Mouse (Mus musculus) CH12.LX (cell line): ENCODE results near the gene Clstn1. TPM values are rescaled to one million over a fixed set of nuclear protein-coding genes. Genes with fewer than 3 reads are reported as not detected.

ENCODE experiments used
- DNase-seq: peaks from one replicate; pipeline ENCODE4 v3.0.0-alpha.2; 2013; ENCODE audit errors: extremely low read depth
- H3K27ac ChIP-seq: 2 replicates; pipeline ENCODE4 v1.5.1; 2012; ENCODE audit warnings: low read depth, mild to moderate bottlenecking, control low read depth, moderate library complexity; ENCODE audit not compliant: insufficient read depth
- H3K27me3 ChIP-seq: replicated peaks from 2 replicates; pipeline ENCODE3; 2012; ENCODE audit warnings: inconsistent platforms
- H3K36me3 ChIP-seq, 2 experiments: replicated peaks in 1 of 2; 2 replicates each; pipeline versions ENCODE3 to v1.6.1; 2012; ENCODE audit warnings: inconsistent platforms in 1 of 2, low read length in 1 of 2, mild to moderate bottlenecking in 1 of 2, mixed read lengths in 1 of 2, moderate library complexity in 1 of 2; ENCODE audit not compliant: control insufficient read depth in 1 of 2, insufficient read depth in 1 of 2
- H3K4me1 ChIP-seq, 2 experiments: 2 replicates each; pipeline ENCODE4 v1.6.1; 2012; ENCODE audit warnings: inconsistent platforms in 1 of 2, moderate library complexity in 1 of 2; ENCODE audit not compliant: insufficient read depth in 2 of 2, control insufficient read depth in 1 of 2
- H3K4me2 ChIP-seq: 2 replicates; pipeline ENCODE4 v1.6.1; 2012; ENCODE audit warnings: low read depth, mild to moderate bottlenecking, control low read depth; ENCODE audit not compliant: poor library complexity, insufficient read depth, severe bottlenecking
- H3K4me3 ChIP-seq, 3 experiments: fragments of 150-350 bp in 1 of 3; sonication (generic) in 1 of 3; replicated peaks in 1 of 3; 2 replicates each; pipeline versions ENCODE3 to v1.5.1; 2011 to 2012; ENCODE audit warnings: low read depth in 2 of 3, low read length in 2 of 3, mild to moderate bottlenecking in 2 of 3, moderate library complexity in 2 of 3, control low read depth in 1 of 3, improper control_type of control experiment in 1 of 3, inconsistent platforms in 1 of 3, mixed read lengths in 1 of 3; ENCODE audit not compliant: poor library complexity in 1 of 3
- H3K79me2 ChIP-seq: replicated peaks from 2 replicates; pipeline ENCODE4 v1.6.1; 2012; ENCODE audit warnings: mild to moderate bottlenecking, moderate library complexity; ENCODE audit not compliant: control insufficient read depth, poor library complexity, insufficient read depth, severe bottlenecking; ENCODE audit errors: extremely low read depth
- H3K9ac ChIP-seq: 2 replicates; pipeline ENCODE4 v1.6.1; 2012; ENCODE audit warnings: low read depth, mild to moderate bottlenecking, control low read depth, moderate library complexity; ENCODE audit not compliant: insufficient read depth
- H3K9me3 ChIP-seq: replicated peaks from 2 replicates; pipeline ENCODE3; 2012; ENCODE audit warnings: low read length, inconsistent platforms, mixed read lengths
- BHLHE40 ChIP-seq: IDR thresholded peaks from 2 replicates; pipeline ENCODE4 v1.6.1; 2011; ENCODE audit warnings: mild to moderate bottlenecking, low read depth, low read length, improper control_type of control experiment
- CHD1 ChIP-seq: IDR thresholded peaks from 2 replicates; pipeline ENCODE4 v1.6.1; 2012; ENCODE audit warnings: low read depth, low read length, improper control_type of control experiment, inconsistent platforms
- CHD2 ChIP-seq: IDR thresholded peaks from 2 replicates; pipeline ENCODE4 v1.6.1; 2011; ENCODE audit warnings: low read length, improper control_type of control experiment
- CTCF ChIP-seq, 2 experiments: IDR thresholded peaks in 1 of 2; conservative IDR thresholded peaks in 1 of 2; 2 replicates each; pipeline ENCODE4 v1.5.1; 2011 to 2012; ENCODE audit warnings: low read depth in 2 of 2, low read length in 2 of 2, improper control_type of control experiment in 1 of 2, inconsistent platforms in 1 of 2, mild to moderate bottlenecking in 1 of 2, moderate library complexity in 1 of 2
- E2F4 ChIP-seq: IDR thresholded peaks from 2 replicates; pipeline ENCODE4 v1.6.1; 2011; ENCODE audit warnings: low read depth, low read length, improper control_type of control experiment; ENCODE audit not compliant: insufficient replicate concordance
- EP300 ChIP-seq: IDR thresholded peaks from 2 replicates; pipeline ENCODE4 v1.6.1; 2011; ENCODE audit warnings: low read length, improper control_type of control experiment
- IRF4 ChIP-seq: IDR thresholded peaks from 2 replicates; pipeline ENCODE4 v1.6.1; 2014; ENCODE audit warnings: low read depth, mild to moderate bottlenecking, inconsistent platforms, low read length, improper control_type of control experiment
- JUN ChIP-seq: IDR thresholded peaks from 2 replicates; pipeline ENCODE4 v1.6.1; 2011; ENCODE audit warnings: low read depth, mild to moderate bottlenecking, low read length, improper control_type of control experiment, moderate library complexity; ENCODE audit not compliant: insufficient read depth
- JUND ChIP-seq: conservative IDR thresholded peaks from 2 replicates; pipeline ENCODE4 v1.6.1; 2011; ENCODE audit warnings: low read depth, low read length, improper control_type of control experiment
- MAX ChIP-seq: IDR thresholded peaks from 2 replicates; pipeline ENCODE4 v1.6.1; 2011; ENCODE audit warnings: low read length, improper control_type of control experiment
- MAZ ChIP-seq: IDR thresholded peaks from 2 replicates; pipeline ENCODE4 v1.6.1; 2012; ENCODE audit warnings: low read depth, mild to moderate bottlenecking, inconsistent platforms, low read length, improper control_type of control experiment, moderate library complexity
- MEF2A ChIP-seq: IDR thresholded peaks from 2 replicates; pipeline ENCODE4 v1.6.1; 2014; ENCODE audit warnings: low read depth, mild to moderate bottlenecking, inconsistent platforms, low read length, improper control_type of control experiment, borderline replicate concordance
- MXI1 ChIP-seq: IDR thresholded peaks from 2 replicates; pipeline ENCODE4 v1.6.1; 2011; ENCODE audit warnings: mild to moderate bottlenecking, low read depth, low read length, improper control_type of control experiment
- NELFE ChIP-seq: IDR thresholded peaks from 2 replicates; pipeline ENCODE4 v1.6.1; 2011; ENCODE audit warnings: low read depth, low read length, improper control_type of control experiment
- PAX5 ChIP-seq: IDR thresholded peaks from 2 replicates; pipeline ENCODE4 v1.6.1; 2012; ENCODE audit warnings: low read length, inconsistent platforms, mixed read lengths
- POLR2A ChIP-seq: IDR thresholded peaks from 2 replicates; pipeline ENCODE4 v1.6.1; 2011; ENCODE audit warnings: low read depth, mild to moderate bottlenecking, improper control_type of control experiment, low read length
- POLR2AphosphoS2 ChIP-seq: IDR thresholded peaks from 2 replicates; pipeline ENCODE4 v1.6.1; 2011; ENCODE audit warnings: low read depth, low read length, improper control_type of control experiment
- RAD21 ChIP-seq: IDR thresholded peaks from 2 replicates; pipeline ENCODE4 v1.6.1; 2011; ENCODE audit warnings: low read depth, mild to moderate bottlenecking, low read length, improper control_type of control experiment, moderate library complexity
- RCOR1 ChIP-seq: conservative IDR thresholded peaks from 2 replicates; pipeline ENCODE4 v1.6.1; 2012; ENCODE audit warnings: low read depth, mild to moderate bottlenecking, inconsistent platforms, low read length, improper control_type of control experiment
- SIN3A ChIP-seq: IDR thresholded peaks from 2 replicates; pipeline ENCODE4 v1.6.1; 2012; ENCODE audit warnings: low read length, improper control_type of control experiment, inconsistent platforms
- SMC3 ChIP-seq: IDR thresholded peaks from 2 replicates; pipeline ENCODE4 v1.6.1; 2011; ENCODE audit warnings: low read depth, low read length, improper control_type of control experiment
- TBP ChIP-seq: conservative IDR thresholded peaks from 2 replicates; pipeline ENCODE4 v1.6.1; 2011; ENCODE audit warnings: low read depth, low read length, improper control_type of control experiment
- TCF12 ChIP-seq: IDR thresholded peaks from 2 replicates; pipeline ENCODE4 v1.6.1; 2014; ENCODE audit warnings: low read depth, mild to moderate bottlenecking, inconsistent platforms, low read length, improper control_type of control experiment
- UBTF ChIP-seq: IDR thresholded peaks from 2 replicates; pipeline ENCODE4 v1.6.1; 2012; ENCODE audit warnings: low read depth, mild to moderate bottlenecking, inconsistent platforms, low read length, improper control_type of control experiment, moderate library complexity
- USF1 ChIP-seq: IDR thresholded peaks from 2 replicates; pipeline ENCODE4 v1.6.1; 2014; ENCODE audit warnings: low read depth, mild to moderate bottlenecking, inconsistent platforms, low read length, improper control_type of control experiment
- USF2 ChIP-seq: conservative IDR thresholded peaks from 2 replicates; pipeline ENCODE4 v1.6.1; 2011; ENCODE audit warnings: low read depth, low read length, improper control_type of control experiment
- ZC3H11A ChIP-seq: IDR thresholded peaks from 2 replicates; pipeline ENCODE4 v1.6.1; 2012; ENCODE audit warnings: low read depth, mild to moderate bottlenecking, inconsistent platforms, low read length, improper control_type of control experiment
- ZMIZ1 ChIP-seq: IDR thresholded peaks from 2 replicates; pipeline ENCODE4 v1.6.1; 2012; ENCODE audit warnings: low read depth, mild to moderate bottlenecking, inconsistent platforms, low read length, improper control_type of control experiment
- ZNF384 ChIP-seq: IDR thresholded peaks from 2 replicates; pipeline ENCODE4 v1.6.1; 2012; ENCODE audit warnings: low read depth, low read length, improper control_type of control experiment, inconsistent platforms
- dilution Hi-C: fragments of 300-500 bp; cut with MboI; formaldehyde crosslinking; loops from 2 replicates; pipeline ENCODE4 v1.14.3; 2020; ENCODE audit warnings: low sequenced_read_pairs; ENCODE audit not compliant: extremely low pct_unique_long_range_greater_than_20kb, extremely low pct_ligation_motif_present
- in situ Hi-C: fragments of 300-500 bp; cut with MboI; formaldehyde crosslinking; loops from 3 replicates; pipeline ENCODE4 v1.14.3; 2019; ENCODE audit warnings: low sequenced_read_pairs, low pct_ligation_motif_present, low pct_unique_long_range_greater_than_20kb, mixed read lengths
- polyA plus RNA-seq: library from polyadenylated mRNA; unstranded; fragments of >175 nt; gene quantifications from 2 replicates; pipeline ENCODE4 v1.2.1, GENCODE M21; 2012; ENCODE audit warnings: low read depth; ENCODE audit not compliant: insufficient read length
- total RNA-seq, 2 experiments: library from RNA; depleted of rRNA; stranded (reverse); fragments of 300-350 nt in 1 of 2; fragments of >200 nt in 1 of 2; gene quantifications; 2 replicates each; pipeline ENCODE4 v1.2.3; 2012 to 2014

Gene Clstn1
- total and polyA plus RNA-seq, 3 experiments: 26.4 to 53.1 (median 35.2) TPM

DNA sequence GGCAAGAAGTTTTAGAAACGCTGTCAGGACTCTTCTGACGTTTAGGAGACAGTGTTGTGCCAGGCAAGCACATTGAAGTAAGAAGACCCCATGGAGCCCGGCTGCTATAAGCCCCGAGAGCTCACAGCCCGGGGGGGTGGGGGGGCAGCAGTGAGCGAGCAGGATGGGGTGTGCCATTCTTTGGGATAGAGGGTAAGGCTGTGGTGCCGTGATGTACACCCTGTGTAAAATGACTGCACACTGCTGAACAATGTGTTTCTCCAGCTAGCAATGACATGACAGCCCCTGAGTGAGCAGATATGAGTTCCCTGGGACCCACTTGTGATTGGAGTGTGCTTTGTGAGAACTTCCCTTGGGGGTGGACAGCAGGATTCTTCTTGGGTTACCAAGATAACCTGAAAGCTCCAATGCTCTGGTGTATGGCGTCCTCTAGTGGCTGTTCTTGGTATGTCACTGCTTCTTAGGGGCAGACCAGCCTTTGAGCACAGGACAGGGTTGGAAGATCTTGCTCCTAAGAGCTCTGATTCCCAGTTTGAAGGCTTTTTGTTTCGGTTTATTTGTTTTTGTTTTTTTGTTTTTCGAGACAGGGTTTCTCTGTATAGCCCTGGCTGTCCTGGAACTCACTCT lies 43.2 kb upstream of the Clstn1 start:
- Histone ChIP-seq H3K9ac (no peak overlapping the region), H3K36me3 (no peaks in the 10 kb centered on the region), H3K27me3 (no peaks in the 10 kb centered on the region), H3K4me3 (no peak overlapping the region), H3K27ac (no peak overlapping the region), H3K9me3 (no peaks in the 10 kb centered on the region), H3K4me2 (no peak overlapping the region), H3K4me1 (peaks cover 8 to 21% of the 10 kb centered on the region in 2 experiments; a peak in 3 of 4 replicates), H3K79me2 (no peaks in the 10 kb centered on the region)
- dilution Hi-C loops: no loop called here
- DNase-seq: peak; percentile 86
- in situ Hi-C loops: no loop called here
- TF ChIP-seq TBP (no peak), MAX (no peak), SMC3 (peak; percentile 94), ZNF384 (no peak), RAD21 (peak; percentile 100), CHD1 (no peak), CHD2 (no peak), E2F4 (no peak), EP300 (no peak), NELFE (peak; percentile 59; the same call in 1 of the 2 replicates), RCOR1 (no peak), PAX5 (no peak), SIN3A (no peak), BHLHE40 (no peak), JUN (no peak), MXI1 (no peak), MAZ (0 out of 2 replicates have a peak, but pooled peaks have one; percentile 39), IRF4 (peak; percentile 38; the same call in 1 of the 2 replicates), ZMIZ1 (no peak), USF2 (no peak), MEF2A (0 out of 2 replicates have a peak, but pooled peaks have one; percentile 26), CTCF (conservative IDR thresholded peaks at IDR 0.05 in 1 of 2, IDR thresholded peaks at IDR 0.05 in 1 of 2; ENCODE audit: low read depth in 2 of 2, low read length in 2 of 2) (peak; percentile 99 to 100), JUND (0 out of 2 replicates have a peak, but pooled peaks have one; percentile 20), USF1 (no peak), UBTF (no peak), TCF12 (0 out of 2 replicates have a peak, but pooled peaks have one; percentile 12), POLR2A (no peak), POLR2AphosphoS2 (no peak), ZC3H11A (peak; percentile 75)
